Mouse (Mus musculus) thymus, adult 2 months (tissue): ENCODE measurements around the gene Parp11. TPM values are rescaled to one million over a fixed set of nuclear protein-coding genes. Genes with fewer than 3 reads are reported as not detected.

Source experiments
- DNase-seq: peaks from one replicate; pipeline ENCODE4 v3.0.0; 2021
- H3K27ac ChIP-seq: fragments of 200-500 bp; 2 replicates; pipeline ENCODE4 v1.5.1; 2012; ENCODE audit warnings: low read length, control low read depth; ENCODE audit not compliant: control insufficient read depth, insufficient read depth
- H3K27me3 ChIP-seq: fragments of 200-500 bp; 2 replicates; pipeline ENCODE4 v1.6.1; 2012; ENCODE audit warnings: mild to moderate bottlenecking, low read length, moderate library complexity, mixed read lengths; ENCODE audit not compliant: control insufficient read depth, insufficient read depth
- H3K36me3 ChIP-seq: fragments of 200-500 bp; 2 replicates; pipeline ENCODE4 v1.6.1; 2012; ENCODE audit warnings: mild to moderate bottlenecking, low read length, moderate library complexity; ENCODE audit not compliant: control insufficient read depth, insufficient read depth
- H3K4me1 ChIP-seq: fragments of 200-500 bp; replicated peaks from 2 replicates; pipeline ENCODE4 v1.6.1; 2012; ENCODE audit warnings: low read length; ENCODE audit not compliant: control insufficient read depth, insufficient read depth
- H3K4me3 ChIP-seq: fragments of 200-500 bp; 2 replicates; pipeline ENCODE4 v1.5.1; 2012; ENCODE audit warnings: mild to moderate bottlenecking, low read length, control low read depth, moderate library complexity; ENCODE audit not compliant: control insufficient read depth, insufficient read depth
- CTCF ChIP-seq: fragments of 200-500 bp; IDR thresholded peaks from 2 replicates; pipeline ENCODE4 v1.5.1; 2012; ENCODE audit warnings: mild to moderate bottlenecking, control low read depth, low read length, moderate library complexity, borderline replicate concordance; ENCODE audit not compliant: control insufficient read depth, poor library complexity, insufficient read depth; ENCODE audit errors: extremely low read depth
- POLR2A ChIP-seq: fragments of 200-500 bp; IDR thresholded peaks from 2 replicates; pipeline ENCODE4 v1.6.1; 2012; ENCODE audit warnings: mild to moderate bottlenecking, low read length, control low read depth, moderate library complexity; ENCODE audit not compliant: control insufficient read depth, poor library complexity, insufficient read depth; ENCODE audit errors: extremely low read depth
- WGBS: fragments of 180-500 bp; shearing (Covaris S2); methylation state at CpG from one replicate; pipeline ENCODE4 v1.1.7; 2018; 5-methylcytosine and 5-hydroxymethylcytosine counted together
- polyA plus RNA-seq: library from polyadenylated mRNA; depleted of rRNA; stranded (reverse); fragments of >200 nt; gene quantifications from 2 replicates; pipeline ENCODE4 v1.2.3, GENCODE M21; 2012; rRNA removed

The Parp11 gene
- polyA plus RNA-seq, 1 experiment = 50.7 TPM

- Histone ChIP-seq H3K4me1 (no peaks in the 10 kb centered on the region), H3K27me3 (no peaks in the 10 kb centered on the region), H3K27ac (no peak overlapping the region), H3K36me3 (no peaks in the 10 kb centered on the region), H3K4me3 (no peak overlapping the region)
- no peak for DNase-seq
- TF ChIP-seq POLR2A = no peak
- TF ChIP-seq CTCF = no peak
- WGBS = 79% methylated on average over 4 of the region's 4 CpGs
Measured at GRCm38 (mm10) chr6:127539226-127539625, 92.6 kb downstream of the Parp11 start.

DNA sequence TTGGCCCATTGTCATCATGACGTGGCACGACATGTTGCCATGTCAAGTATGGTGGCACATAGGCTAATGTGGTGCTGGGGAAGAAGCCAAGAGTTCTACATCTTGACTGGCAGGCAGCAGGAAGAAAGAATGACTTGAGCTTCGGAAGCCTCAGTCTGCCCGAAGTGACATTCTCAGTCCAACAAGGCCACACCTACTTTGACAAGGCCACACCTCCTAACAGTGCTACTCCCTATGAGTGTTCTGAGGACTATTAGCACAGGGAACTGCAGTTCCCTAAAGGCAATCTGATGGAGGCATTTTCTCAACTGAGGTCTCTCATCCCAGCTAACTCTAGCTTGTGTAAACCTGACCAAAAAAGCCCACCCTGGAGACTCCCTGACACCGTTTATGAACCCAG lies 93.0 kb downstream of the Parp11 start:
- Histone ChIP-seq H3K4me1 (no peaks in the 10 kb centered on the region), H3K27ac (no peak overlapping the region), H3K4me3 (no peak overlapping the region), H3K27me3 (no peaks in the 10 kb centered on the region), H3K36me3 (no peaks in the 10 kb centered on the region)
- 72% methylated on average over 5 of the region's 5 CpGs for WGBS
- no peak for TF ChIP-seq POLR2A
- no peak for TF ChIP-seq CTCF
- no peak for DNase-seq

- no peaks in the 10 kb centered on the region for H3K4me1 ChIP-seq
- 83% methylated on average over 4 of the region's 4 CpGs for WGBS
- H3K36me3 ChIP-seq = no peaks in the 10 kb centered on the region
Measured at GRCm38 (mm10) chr6:127540517-127540916, 93.9 kb downstream of the Parp11 start.

DNA sequence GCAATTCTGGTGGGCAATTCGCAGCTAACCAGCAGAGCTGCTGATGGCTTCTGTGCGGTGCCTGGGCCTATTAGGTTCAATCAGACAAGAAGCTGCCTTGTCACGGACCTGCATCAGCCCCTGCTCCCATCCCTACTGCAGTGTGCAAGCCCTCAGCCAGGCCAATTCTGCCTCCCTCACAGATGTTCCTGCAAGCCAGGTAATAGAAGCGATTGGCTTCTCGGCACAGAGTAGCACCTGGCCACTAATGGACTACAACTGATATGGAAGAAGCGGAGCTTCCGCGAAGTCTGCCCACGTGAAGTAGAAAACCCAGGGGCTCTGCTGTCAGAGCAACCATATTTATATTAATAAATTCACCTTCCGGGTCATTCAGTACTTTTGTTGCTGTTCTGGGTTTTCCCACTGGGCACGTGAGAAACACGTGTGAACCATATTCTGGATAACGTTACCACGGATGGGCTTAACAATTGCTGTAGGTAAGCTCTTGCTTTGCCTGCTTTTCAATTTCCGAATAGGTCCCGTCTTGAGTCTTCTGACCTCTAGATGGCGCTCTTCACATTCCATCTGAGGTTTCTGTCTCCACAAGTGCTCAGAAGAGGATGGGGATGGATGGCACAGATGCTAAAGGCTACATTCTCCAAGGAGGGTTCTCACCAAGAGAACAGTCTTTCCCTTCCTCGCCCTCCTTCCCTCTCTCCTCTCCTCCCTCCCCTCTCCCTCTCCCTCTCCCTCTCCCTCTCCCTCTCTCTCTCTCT lies 95.2 kb downstream of the Parp11 start:
- Histone ChIP-seq H3K27ac (no peak overlapping the region), H3K36me3 (no peaks in the 10 kb centered on the region), H3K4me1 (no peaks in the 10 kb centered on the region), H3K4me3 (no peak overlapping the region), H3K27me3 (no peaks in the 10 kb centered on the region)
- peak; percentile 64 for DNase-seq
- 43% methylated on average over 18 of the region's 18 CpGs for WGBS
- TF ChIP-seq CTCF = no peak
- TF ChIP-seq POLR2A = no peak

More at GRCm38 (mm10) chr6:127540517-127540916, 93.9 kb downstream of the Parp11 start:
- Histone ChIP-seq H3K4me3 (no peak overlapping the region), H3K27ac (no peak overlapping the region), H3K27me3 (no peaks in the 10 kb centered on the region)
- no peak for DNase-seq
- TF ChIP-seq POLR2A (no peak), CTCF (no peak)

Other genes with a start within 250 kb of the Parp11 start
- 6.2 and 6.6 TPM in 2 replicates for gene Cracr2a, start 114.5 kb downstream of the Parp11 start, polyA plus RNA-seq